Mouse (Mus musculus) kidney, embryonic 15.5 days (tissue): ENCODE results near the gene Gls2. TPM values are rescaled to one million over a fixed set of nuclear protein-coding genes. Genes with fewer than 3 reads are reported as not detected.

ENCODE experiments used
- polyA plus RNA-seq: library from polyadenylated mRNA; unstranded; fragments of >200 nt; fragmentation: Nextera tagmentation; extraction: Ambion mirVana; gene quantifications from 2 replicates; pipeline ENCODE4 v1.2.1, GENCODE M21; 2015

Gene Gls2
- polyA plus RNA-seq, 1 experiment from 2014 or later: 1.4 TPM

Other genes starting within 250 kb of the Gls2 start
- not detected in 2 replicates for gene Hsd17b6, start 186.8 kb upstream of the Gls2 start, polyA plus RNA-seq
- 84.9 and 92.8 TPM in 2 replicates for gene Prim1, start 179.3 kb upstream of the Gls2 start, polyA plus RNA-seq
- 838 and 886 TPM in 2 replicates for gene Naca, start 158.9 kb upstream of the Gls2 start, polyA plus RNA-seq
- gene Ptges3, start 135.5 kb upstream of the Gls2 start, polyA plus RNA-seq: 493 and 571 TPM in 2 replicates
- 2,850 and 2,855 TPM in 2 replicates for gene Atp5b, start 111.2 kb upstream of the Gls2 start, polyA plus RNA-seq
- gene Baz2a, start 102.9 kb upstream of the Gls2 start, polyA plus RNA-seq: 12.7 and 14.2 TPM in 2 replicates
- 40.6 and 42.8 TPM in 2 replicates for gene Rbms2, start 14.2 kb upstream of the Gls2 start, polyA plus RNA-seq
- 32.8 and 34.3 TPM in 2 replicates for gene Spryd4, start 17.4 kb downstream of the Gls2 start, polyA plus RNA-seq
- not detected in 2 replicates for gene Mip, start 31.4 kb downstream of the Gls2 start, polyA plus RNA-seq
- gene Timeless, start 37.6 kb downstream of the Gls2 start, polyA plus RNA-seq: 64.4 and 71.7 TPM in 2 replicates
- gene Apon, start 59.6 kb downstream of the Gls2 start, polyA plus RNA-seq: 0.40 and 0.45 TPM in 2 replicates
- gene Apof, start 74.2 kb downstream of the Gls2 start, polyA plus RNA-seq: 0.48 and 2.5 TPM in 2 replicates
- 11.8 and 14.2 TPM in 2 replicates for gene Stat2, start 76.1 kb downstream of the Gls2 start, polyA plus RNA-seq
- gene Il23a, start 104.3 kb downstream of the Gls2 start, polyA plus RNA-seq: 0.21 and 0.40 TPM in 2 replicates
- gene Pan2, start 108.9 kb downstream of the Gls2 start, polyA plus RNA-seq: 38.4 and 41.7 TPM in 2 replicates
- 331 and 361 TPM in 2 replicates for gene Cnpy2, start 128.0 kb downstream of the Gls2 start, polyA plus RNA-seq
- 200 and 214 TPM in 2 replicates for gene Cs, start 143.3 kb downstream of the Gls2 start, polyA plus RNA-seq
- 13.7 TPM in 2 replicates for gene Coq10a, start 174.5 kb downstream of the Gls2 start, polyA plus RNA-seq
- 13.6 and 14.5 TPM in 2 replicates for gene Ankrd52, start 182.7 kb downstream of the Gls2 start, polyA plus RNA-seq
- gene Slc39a5, start 206.8 kb downstream of the Gls2 start, polyA plus RNA-seq: 41.5 and 47.1 TPM in 2 replicates
- 82.8 and 92.6 TPM in 2 replicates for gene Nabp2, start 217.0 kb downstream of the Gls2 start, polyA plus RNA-seq
- gene Rnf41, start 217.2 kb downstream of the Gls2 start, polyA plus RNA-seq: 45.1 and 45.9 TPM in 2 replicates